Mouse (Mus musculus) cerebellum, adult 2 months (tissue): ENCODE results near the gene Nsg2.

ENCODE experiments used
- CTCF ChIP-seq: fragments of 200-500 bp; IDR thresholded peaks from 2 replicates; pipeline ENCODE4 v1.5.1; 2011; ENCODE audit warnings: low read depth, mild to moderate bottlenecking, control low read depth, low read length, moderate library complexity, borderline replicate concordance; ENCODE audit not compliant: insufficient read depth
- POLR2A ChIP-seq: fragments of 200-500 bp; IDR thresholded peaks from 2 replicates; pipeline ENCODE4 v1.6.1; 2011; ENCODE audit warnings: low read length, control low read depth, borderline replicate concordance; ENCODE audit not compliant: insufficient read depth

GRCm38 (mm10) chr11:32057861-32058260, 57.6 kb downstream of the Nsg2 start:
- no peak for TF ChIP-seq CTCF
- TF ChIP-seq POLR2A = no peak
